Mouse (Mus musculus): ENCODE data around the gene Rarb.

DNA sequence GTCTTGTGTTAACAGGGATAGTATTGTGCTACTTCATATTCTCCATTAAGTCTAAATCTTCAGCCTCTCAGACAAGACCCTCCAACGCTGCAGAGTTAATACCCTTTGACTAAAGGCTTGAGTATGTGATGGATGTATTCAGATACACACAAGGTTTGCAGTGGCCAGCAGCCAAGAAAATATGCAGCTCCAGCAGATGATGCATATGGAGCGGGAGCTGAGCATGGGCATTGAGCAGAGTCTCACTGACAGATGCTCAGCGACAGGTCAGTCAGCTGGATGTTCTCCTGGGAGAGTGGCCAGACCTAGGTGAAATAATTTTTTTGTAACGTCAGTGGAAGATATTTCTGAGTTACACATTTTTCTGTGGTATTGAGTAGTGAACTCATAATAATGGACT lies 229.8 kb downstream of the Rarb start:
- TF ChIP-seq EP300 (IDR thresholded peaks at IDR 0.05; ENCODE audit: low read depth) (no peak), CTCF (IDR thresholded peaks at IDR 0.05; ENCODE audit: low read depth) (no peak)
